Mouse (Mus musculus): ENCODE results near the gene Pde9a. TPM values are rescaled to one million over a fixed set of nuclear protein-coding genes. Genes with fewer than 3 reads are reported as not detected.

Gene Pde9a
- polyA plus RNA-seq, 1 experiment from 2014 or later, result 34.5 TPM

GRCm38 (mm10) chr17:31400294-31400693 lies 14.3 kb downstream of the Pde9a start:
- no peaks in the 10 kb centered on the region for H3K9me3 ChIP-seq (ENCODE audit: control insufficient read depth, low read length)
- WGBS, result 88% methylated on average over 6 of the region's 6 CpGs
- H3K4me3 ChIP-seq (ENCODE audit: low read depth, low read length), result no peak overlapping the region
- DNase-seq (ENCODE audit: low spot score) (no peak), ATAC-seq (ENCODE audit: insufficient read depth, low FRiP score, low TSS enrichment) (no peak)
- no peaks in the 10 kb centered on the region for H3K27me3 ChIP-seq (ENCODE audit: control insufficient read depth, insufficient read depth, low read length)
- 0 out of 2 replicates have a peak, but pooled peaks cover 2% of the 10 kb centered on the region for H3K36me3 ChIP-seq (ENCODE audit: control insufficient read depth, insufficient read depth, low read length)
- 0 out of 2 replicates have a peak, but pooled peaks cover 1% of the 10 kb centered on the region for H3K4me1 ChIP-seq (ENCODE audit: control insufficient read depth, insufficient read depth, low read length)
- no peak overlapping the region for H3K4me2 ChIP-seq (ENCODE audit: low read depth)
- H3K9ac ChIP-seq (ENCODE audit: low read length), result no peak overlapping the region
- no peak overlapping the region for H3K27ac ChIP-seq (ENCODE audit: low read depth, low read length)

DNA sequence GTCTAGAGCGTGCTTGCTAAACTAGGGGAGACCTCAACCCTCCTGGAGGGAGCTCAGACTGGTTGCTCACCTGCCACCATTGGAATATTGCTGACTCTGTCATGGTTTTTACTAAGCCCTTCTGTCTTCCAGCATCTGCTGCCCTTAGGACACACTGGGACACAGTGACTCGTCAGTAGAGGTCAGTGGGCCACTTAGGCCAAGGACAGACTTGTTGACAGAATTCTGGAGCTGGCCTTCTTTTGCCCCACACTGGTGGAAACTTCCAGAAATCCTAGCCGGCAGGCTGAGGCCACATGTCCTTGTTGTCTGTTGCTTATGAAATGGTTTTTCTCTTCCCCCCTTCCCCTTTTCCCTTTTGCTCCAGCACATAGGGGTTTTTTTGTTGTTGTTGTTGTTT lies 15.2 kb downstream of the Pde9a start:
- Histone ChIP-seq H3K27ac (ENCODE audit: low read depth, low read length) (no peak overlapping the region), H3K9me3 (ENCODE audit: control insufficient read depth, low read length) (no peaks in the 10 kb centered on the region), H3K4me1 (ENCODE audit: control insufficient read depth, insufficient read depth, low read length) (0 out of 2 replicates have a peak, but pooled peaks cover 2% of the 10 kb centered on the region), H3K36me3 (ENCODE audit: control insufficient read depth, insufficient read depth, low read length) (0 out of 2 replicates have a peak, but pooled peaks cover 2% of the 10 kb centered on the region), H3K4me3 (ENCODE audit: low read depth, low read length) (no peak overlapping the region), H3K27me3 (ENCODE audit: control insufficient read depth, insufficient read depth, low read length) (no peaks in the 10 kb centered on the region), H3K9ac (ENCODE audit: low read length) (no peak overlapping the region), H3K4me2 (ENCODE audit: low read depth) (no peak overlapping the region)
- ATAC-seq (ENCODE audit: insufficient read depth, low FRiP score, low TSS enrichment), result no peak
- DNase-seq (ENCODE audit: low spot score), result no peak
- 88% methylated on average over 3 of the region's 3 CpGs for WGBS

DNA sequence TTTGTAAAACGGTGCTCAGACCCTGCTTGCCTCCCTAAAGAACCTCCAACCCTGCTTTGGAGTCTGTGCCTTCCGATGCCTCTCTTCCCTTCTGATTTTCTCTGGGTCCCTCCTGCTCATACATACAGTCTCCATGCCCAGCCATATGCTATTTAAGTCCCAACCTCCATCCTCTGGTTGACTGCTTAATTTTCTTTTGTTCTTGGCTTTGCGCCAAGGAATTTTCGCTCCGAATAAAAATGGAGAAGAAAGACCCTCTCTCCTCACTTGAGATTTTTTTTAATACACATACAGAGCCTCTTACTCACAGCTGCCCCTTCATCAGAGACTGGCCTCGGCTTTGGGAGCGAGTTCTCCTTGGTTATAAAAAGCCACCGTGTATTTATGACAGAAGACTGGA lies 16.7 kb downstream of the Pde9a start:
- DNase-seq (ENCODE audit: low spot score) (no peak), ATAC-seq (ENCODE audit: insufficient read depth, low FRiP score, low TSS enrichment) (no peak)
- no peaks in the 10 kb centered on the region for H3K27me3 ChIP-seq (ENCODE audit: control insufficient read depth, insufficient read depth, low read length)
- H3K36me3 ChIP-seq (ENCODE audit: control insufficient read depth, insufficient read depth, low read length), result 0 out of 2 replicates have a peak, but pooled peaks cover 2% of the 10 kb centered on the region
- no peak overlapping the region for H3K4me2 ChIP-seq (ENCODE audit: low read depth)
- no peak overlapping the region for H3K9ac ChIP-seq (ENCODE audit: low read length)
- whole genome bisulfite sequencing, result 86% methylated on average over 8 of the region's 8 CpGs
- no peak overlapping the region for H3K27ac ChIP-seq (ENCODE audit: low read depth, low read length)
- H3K4me3 ChIP-seq (ENCODE audit: low read depth, low read length), result no peak overlapping the region
- no peaks in the 10 kb centered on the region for H3K9me3 ChIP-seq (ENCODE audit: control insufficient read depth, low read length)
- 0 out of 2 replicates have a peak, but pooled peaks cover 2% of the 10 kb centered on the region for H3K4me1 ChIP-seq (ENCODE audit: control insufficient read depth, insufficient read depth, low read length)

GRCm38 (mm10) chr17:31405694-31406227 lies 19.8 kb downstream of the Pde9a start:
- Histone ChIP-seq H3K9me3 (ENCODE audit: control insufficient read depth, low read length) (no peaks in the 10 kb centered on the region), H3K36me3 (ENCODE audit: control insufficient read depth, insufficient read depth, low read length) (0 out of 2 replicates have a peak, but pooled peaks cover 2% of the 10 kb centered on the region), H3K27me3 (ENCODE audit: control insufficient read depth, insufficient read depth, low read length) (no peaks in the 10 kb centered on the region), H3K27ac (ENCODE audit: low read depth, low read length) (no peak overlapping the region), H3K4me2 (ENCODE audit: low read depth) (no peak overlapping the region), H3K9ac (ENCODE audit: low read length) (no peak overlapping the region), H3K4me1 (ENCODE audit: control insufficient read depth, insufficient read depth, low read length) (peaks cover 12% of the 10 kb centered on the region), H3K4me3 (ENCODE audit: low read depth, low read length) (no peak overlapping the region)
- DNase-seq (ENCODE audit: low spot score) (no peak), ATAC-seq (ENCODE audit: insufficient read depth, low FRiP score, low TSS enrichment) (no peak)
- whole genome bisulfite sequencing, result 56% methylated on average over 6 of the region's 6 CpGs

DNA sequence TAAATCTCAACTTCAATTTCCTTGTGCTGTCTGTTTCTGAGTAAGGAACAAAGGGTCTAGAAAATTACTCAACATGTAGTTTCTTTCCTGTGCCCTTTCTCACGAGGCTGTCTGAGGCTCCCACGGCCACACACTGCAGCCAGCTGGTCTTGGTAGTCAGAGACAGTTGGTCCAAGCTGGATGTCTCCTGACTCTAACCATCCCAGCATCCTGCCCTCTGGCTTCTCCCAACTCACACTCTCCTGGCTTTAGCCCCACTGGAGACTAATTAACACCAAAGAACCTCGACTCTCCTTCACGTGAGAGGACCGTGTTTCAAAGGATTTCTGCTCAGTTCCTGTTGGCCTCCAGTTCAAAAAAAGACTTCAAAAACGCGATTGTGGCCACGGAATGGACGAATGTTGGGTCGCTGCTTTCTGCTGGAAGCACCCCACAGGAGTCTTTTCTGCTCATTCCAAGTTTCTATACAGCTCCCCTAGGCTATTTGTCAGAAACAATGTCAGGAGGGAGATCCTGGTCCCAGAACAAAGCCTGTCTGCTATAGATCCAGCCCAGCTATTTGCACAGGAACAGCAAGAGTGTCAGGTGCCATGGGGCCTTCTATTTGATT lies 23.8 kb downstream of the Pde9a start:
- H3K4me2 ChIP-seq (ENCODE audit: low read depth), result no peak overlapping the region
- ATAC-seq (ENCODE audit: insufficient read depth, low FRiP score, low TSS enrichment), result no peak
- 16% methylated on average over 10 of the region's 10 CpGs for WGBS
- H3K36me3 ChIP-seq (ENCODE audit: control insufficient read depth, insufficient read depth, low read length), result no peaks in the 10 kb centered on the region
- H3K4me3 ChIP-seq (ENCODE audit: low read depth, low read length), result no peak overlapping the region
- no peak overlapping the region for H3K27ac ChIP-seq (ENCODE audit: low read depth, low read length)
- H3K9me3 ChIP-seq (ENCODE audit: control insufficient read depth, low read length), result no peaks in the 10 kb centered on the region
- no peak overlapping the region for H3K9ac ChIP-seq (ENCODE audit: low read length)
- no peaks in the 10 kb centered on the region for H3K27me3 ChIP-seq (ENCODE audit: control insufficient read depth, insufficient read depth, low read length)
- no peak for DNase-seq (ENCODE audit: low spot score)
- peaks cover 12% of the 10 kb centered on the region for H3K4me1 ChIP-seq (ENCODE audit: control insufficient read depth, insufficient read depth, low read length)

- H3K9me3 ChIP-seq (ENCODE audit: control insufficient read depth, low read length), result no peaks in the 10 kb centered on the region
- DNase-seq (ENCODE audit: low spot score), result no peak
- 67% methylated on average over 9 of the region's 9 CpGs for WGBS
- H3K4me3 ChIP-seq (ENCODE audit: low read depth, low read length), result no peak overlapping the region
- no peak overlapping the region for H3K9ac ChIP-seq (ENCODE audit: low read length)
- ATAC-seq (ENCODE audit: insufficient read depth, low FRiP score, low TSS enrichment), result no peak
- H3K4me1 ChIP-seq (ENCODE audit: control insufficient read depth, insufficient read depth, low read length), result no peaks in the 10 kb centered on the region
- no peak overlapping the region for H3K27ac ChIP-seq (ENCODE audit: low read depth, low read length)
- no peaks in the 10 kb centered on the region for H3K27me3 ChIP-seq (ENCODE audit: control insufficient read depth, insufficient read depth, low read length)
- H3K4me2 ChIP-seq (ENCODE audit: low read depth), result no peak overlapping the region
- H3K36me3 ChIP-seq (ENCODE audit: control insufficient read depth, insufficient read depth, low read length), result no peaks in the 10 kb centered on the region; the same call in 1 of the 2 replicates
Measured at GRCm38 (mm10) chr17:31415258-31415657, 29.2 kb downstream of the Pde9a start.

- Histone ChIP-seq H3K4me1 (ENCODE audit: control insufficient read depth, insufficient read depth, low read length) (no peaks in the 10 kb centered on the region), H3K4me3 (ENCODE audit: low read depth, low read length) (no peak overlapping the region), H3K9ac (ENCODE audit: low read length) (no peak overlapping the region), H3K4me2 (ENCODE audit: low read depth) (no peak overlapping the region), H3K9me3 (ENCODE audit: control insufficient read depth, low read length) (no peaks in the 10 kb centered on the region), H3K36me3 (ENCODE audit: control insufficient read depth, insufficient read depth, low read length) (no peaks in the 10 kb centered on the region; the same call in 1 of the 2 replicates), H3K27ac (ENCODE audit: low read depth, low read length) (no peak overlapping the region; the same call in 1 of the 2 replicates), H3K27me3 (ENCODE audit: control insufficient read depth, insufficient read depth, low read length) (no peaks in the 10 kb centered on the region)
- 86% methylated on average over 17 of the region's 17 CpGs for WGBS
- ATAC-seq (ENCODE audit: insufficient read depth, low FRiP score, low TSS enrichment), result no peak
- DNase-seq (ENCODE audit: low spot score), result no peak
Measured at GRCm38 (mm10) chr17:31418804-31419597, 33.0 kb downstream of the Pde9a start.

DNA sequence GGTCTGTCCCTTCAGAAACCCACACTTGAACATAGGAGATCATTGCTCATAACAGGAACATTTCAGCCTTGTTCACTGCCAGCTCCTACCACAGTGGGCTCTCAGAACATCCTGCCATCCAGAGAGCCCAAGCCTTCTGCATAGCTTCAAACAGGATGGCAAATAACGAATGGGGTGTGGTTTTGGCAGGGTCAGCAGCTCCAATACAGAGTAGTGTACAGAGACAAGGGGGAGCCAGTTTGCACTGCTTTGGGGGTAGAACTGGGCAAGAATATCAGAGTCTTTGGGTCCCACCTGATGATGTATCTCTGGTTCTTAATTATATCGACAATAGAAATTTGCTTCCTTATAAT lies 33.6 kb downstream of the Pde9a start:
- DNase-seq (ENCODE audit: low spot score) (no peak), ATAC-seq (ENCODE audit: insufficient read depth, low FRiP score, low TSS enrichment) (no peak)
- Histone ChIP-seq H3K36me3 (ENCODE audit: control insufficient read depth, insufficient read depth, low read length) (no peaks in the 10 kb centered on the region; the same call in 1 of the 2 replicates), H3K4me2 (ENCODE audit: low read depth) (no peak overlapping the region), H3K27ac (ENCODE audit: low read depth, low read length) (no peak overlapping the region; the same call in 1 of the 2 replicates), H3K4me1 (ENCODE audit: control insufficient read depth, insufficient read depth, low read length) (no peaks in the 10 kb centered on the region), H3K9me3 (ENCODE audit: control insufficient read depth, low read length) (no peaks in the 10 kb centered on the region), H3K27me3 (ENCODE audit: control insufficient read depth, insufficient read depth, low read length) (no peaks in the 10 kb centered on the region), H3K4me3 (ENCODE audit: low read depth, low read length) (no peak overlapping the region), H3K9ac (ENCODE audit: low read length) (no peak overlapping the region)
- 78% methylated on average over 2 of the region's 2 CpGs for WGBS

Data from neural tube, embryonic 11.5 days (tissue).